Mouse (Mus musculus): ENCODE measurements around the gene Hsd17b1. TPM values are rescaled to one million over a fixed set of nuclear protein-coding genes. Genes with fewer than 3 reads are reported as not detected.

Hsd17b1 gene
- total RNA-seq, 1 experiment, result 2.4 TPM

GRCm38 (mm10) chr11:101082208-101083082 lies 4.2 kb downstream of the Hsd17b1 start, which contains the start of gene Coasy:
Gene Coasy, plus strand, starts transcription at chr11:101082565.
- peak within 1 kb of the TSS; percentile 83 to 89 for H3K4me3 ChIP-seq (ENCODE audit: insufficient read depth in 1 of 2, low read depth in 1 of 2, low read length in 2 of 2, poor library complexity in 1 of 2, severe bottlenecking in 1 of 2)
- in situ Hi-C loops (cut with MboI; ENCODE audit: low sequenced_read_pairs in 2 of 2, unreplicated experiment in 2 of 2), result no loop called here
- TF ChIP-seq MAFK (IDR thresholded peaks at IDR 0.05; ENCODE audit: insufficient read depth, low read depth, low read length) (peak; percentile 9; the same call in 1 of the 2 replicates), HCFC1 (IDR thresholded peaks at IDR 0.05; ENCODE audit: borderline replicate concordance, insufficient read depth, low read length) (peak; percentile 66; the same call in 1 of the 2 replicates), CHD2 (IDR thresholded peaks at IDR 0.05; ENCODE audit: low read depth, low read length) (0 out of 2 replicates have a peak, but pooled peaks have one; percentile 40), ZC3H11A (IDR thresholded peaks at IDR 0.05; ENCODE audit: borderline replicate concordance, low read depth, low read length) (no peak)
- peaks cover 4 to 5% of the 10 kb centered on the region in 2 experiments; a peak in 2 of 4 replicates for H3K4me1 ChIP-seq (ENCODE audit: control insufficient read depth in 2 of 2, insufficient read depth in 2 of 2, low read length in 2 of 2, poor library complexity in 1 of 2)
- H3K27ac ChIP-seq (ENCODE audit: insufficient read depth, low read depth, low read length, poor library complexity, severe bottlenecking), result peak within 1 kb of the TSS; percentile 15
- no peaks in the 10 kb centered on the region for H3K9me3 ChIP-seq (ENCODE audit: control insufficient read depth, insufficient read depth, low read depth, low read length)
- DNase-seq (ENCODE audit: low read depth, low spot score), result peak; percentile 84
- peak within 1 kb of the TSS; percentile 96 for H3K9ac ChIP-seq (ENCODE audit: insufficient read depth, low read depth, low read length, poor library complexity, severe bottlenecking)
- H3K36me3 ChIP-seq (ENCODE audit: control insufficient read depth, insufficient read depth, low read length, poor library complexity, severe bottlenecking), result peaks cover 10% of the 10 kb centered on the region; the same call in 1 of the 2 replicates

GRCm38 (mm10) chr11:101083083-101083697 lies 5.0 kb downstream of the Hsd17b1 start:
- in situ Hi-C loops (cut with MboI; ENCODE audit: low sequenced_read_pairs in 2 of 2, unreplicated experiment in 2 of 2), result no loop called here

GRCm38 (mm10) chr11:101084246-101084645 lies 6.0 kb downstream of the Hsd17b1 start:
- H3K36me3 ChIP-seq (ENCODE audit: control insufficient read depth, insufficient read depth, low read length, poor library complexity, severe bottlenecking), result peaks cover 14% of the 10 kb centered on the region; the same call in 1 of the 2 replicates
- no peak overlapping the region for H3K9ac ChIP-seq (ENCODE audit: insufficient read depth, low read depth, low read length, poor library complexity, severe bottlenecking)

More at GRCm38 (mm10) chr11:101083083-101083697, 5.0 kb downstream of the Hsd17b1 start:
- TF ChIP-seq HCFC1 (IDR thresholded peaks at IDR 0.05; ENCODE audit: borderline replicate concordance, insufficient read depth, low read length), result no peak
- no peak for TF ChIP-seq CHD2 (IDR thresholded peaks at IDR 0.05; ENCODE audit: low read depth, low read length)
- TF ChIP-seq ZNF384 (IDR thresholded peaks at IDR 0.05; ENCODE audit: low read depth, low read length), result no peak
- no peak for TF ChIP-seq ZC3H11A (IDR thresholded peaks at IDR 0.05; ENCODE audit: borderline replicate concordance, low read depth, low read length)
- no peak for TF ChIP-seq MAFK (IDR thresholded peaks at IDR 0.05; ENCODE audit: insufficient read depth, low read depth, low read length)
- Histone ChIP-seq H3K9me3 (ENCODE audit: control insufficient read depth, insufficient read depth, low read depth, low read length) (no peaks in the 10 kb centered on the region), H3K27ac (ENCODE audit: insufficient read depth, low read depth, low read length, poor library complexity, severe bottlenecking) (peak overlapping the region; percentile 15; the same call in 1 of the 2 replicates), H3K9ac (ENCODE audit: insufficient read depth, low read depth, low read length, poor library complexity, severe bottlenecking) (peak overlapping the region; percentile 96), H3K36me3 (ENCODE audit: control insufficient read depth, insufficient read depth, low read length, poor library complexity, severe bottlenecking) (peaks cover 10% of the 10 kb centered on the region; the same call in 1 of the 2 replicates), H3K4me1 (ENCODE audit: control insufficient read depth in 2 of 2, insufficient read depth in 2 of 2, low read length in 2 of 2, poor library complexity in 1 of 2) (peaks cover 3 to 9% of the 10 kb centered on the region in 2 experiments; a peak in 2 of 4 replicates), H3K4me3 (ENCODE audit: insufficient read depth in 1 of 2, low read depth in 1 of 2, low read length in 2 of 2, poor library complexity in 1 of 2, severe bottlenecking in 1 of 2) (peak overlapping the region; percentile 83 to 89)
- no peak for DNase-seq (ENCODE audit: low read depth, low spot score)

GRCm38 (mm10) chr11:101084811-101085210 lies 6.6 kb downstream of the Hsd17b1 start:
- DNase-seq (ENCODE audit: low read depth, low spot score), result no peak
- Histone ChIP-seq H3K9me3 (ENCODE audit: control insufficient read depth, insufficient read depth, low read depth, low read length) (no peaks in the 10 kb centered on the region), H3K4me3 (ENCODE audit: insufficient read depth in 1 of 2, low read depth in 1 of 2, low read length in 2 of 2, poor library complexity in 1 of 2, severe bottlenecking in 1 of 2) (no peak overlapping the region), H3K36me3 (ENCODE audit: control insufficient read depth, insufficient read depth, low read length, poor library complexity, severe bottlenecking) (peaks cover 19% of the 10 kb centered on the region), H3K4me1 (ENCODE audit: control insufficient read depth in 2 of 2, insufficient read depth in 2 of 2, low read length in 2 of 2, poor library complexity in 1 of 2) (peaks cover 3 to 8% of the 10 kb centered on the region in 2 experiments; a peak in 2 of 4 replicates), H3K27ac (ENCODE audit: insufficient read depth, low read depth, low read length, poor library complexity, severe bottlenecking) (no peak overlapping the region), H3K9ac (ENCODE audit: insufficient read depth, low read depth, low read length, poor library complexity, severe bottlenecking) (no peak overlapping the region)
- in situ Hi-C loops (cut with MboI; ENCODE audit: low sequenced_read_pairs in 2 of 2, unreplicated experiment in 2 of 2), result no loop called here
- no peak for TF ChIP-seq MAFK (IDR thresholded peaks at IDR 0.05; ENCODE audit: insufficient read depth, low read depth, low read length)
- TF ChIP-seq CHD2 (IDR thresholded peaks at IDR 0.05; ENCODE audit: low read depth, low read length), result no peak
- TF ChIP-seq ZC3H11A (IDR thresholded peaks at IDR 0.05; ENCODE audit: borderline replicate concordance, low read depth, low read length), result no peak
- TF ChIP-seq HCFC1 (IDR thresholded peaks at IDR 0.05; ENCODE audit: borderline replicate concordance, insufficient read depth, low read length), result no peak
- no peak for TF ChIP-seq ZNF384 (IDR thresholded peaks at IDR 0.05; ENCODE audit: low read depth, low read length)

More at GRCm38 (mm10) chr11:101084246-101084645, 6.0 kb downstream of the Hsd17b1 start:
- peaks cover 3 to 8% of the 10 kb centered on the region in 2 experiments; a peak in 2 of 4 replicates for H3K4me1 ChIP-seq (ENCODE audit: control insufficient read depth in 2 of 2, insufficient read depth in 2 of 2, low read length in 2 of 2, poor library complexity in 1 of 2)
- in situ Hi-C loops (cut with MboI; ENCODE audit: low sequenced_read_pairs in 2 of 2, unreplicated experiment in 2 of 2), result no loop called here
- TF ChIP-seq ZNF384 (IDR thresholded peaks at IDR 0.05; ENCODE audit: low read depth, low read length) (no peak), CHD2 (IDR thresholded peaks at IDR 0.05; ENCODE audit: low read depth, low read length) (no peak), MAFK (IDR thresholded peaks at IDR 0.05; ENCODE audit: insufficient read depth, low read depth, low read length) (no peak), HCFC1 (IDR thresholded peaks at IDR 0.05; ENCODE audit: borderline replicate concordance, insufficient read depth, low read length) (no peak), ZC3H11A (IDR thresholded peaks at IDR 0.05; ENCODE audit: borderline replicate concordance, low read depth, low read length) (no peak)
- DNase-seq (ENCODE audit: low read depth, low spot score), result no peak
- no peaks in the 10 kb centered on the region for H3K9me3 ChIP-seq (ENCODE audit: control insufficient read depth, insufficient read depth, low read depth, low read length)
- no peak overlapping the region for H3K27ac ChIP-seq (ENCODE audit: insufficient read depth, low read depth, low read length, poor library complexity, severe bottlenecking)
- no peak overlapping the region for H3K4me3 ChIP-seq (ENCODE audit: insufficient read depth in 1 of 2, low read depth in 1 of 2, low read length in 2 of 2, poor library complexity in 1 of 2, severe bottlenecking in 1 of 2)

Data from ES-E14 (cell line).